Mouse (Mus musculus): ENCODE data around the gene Tsc22d4.

DNA sequence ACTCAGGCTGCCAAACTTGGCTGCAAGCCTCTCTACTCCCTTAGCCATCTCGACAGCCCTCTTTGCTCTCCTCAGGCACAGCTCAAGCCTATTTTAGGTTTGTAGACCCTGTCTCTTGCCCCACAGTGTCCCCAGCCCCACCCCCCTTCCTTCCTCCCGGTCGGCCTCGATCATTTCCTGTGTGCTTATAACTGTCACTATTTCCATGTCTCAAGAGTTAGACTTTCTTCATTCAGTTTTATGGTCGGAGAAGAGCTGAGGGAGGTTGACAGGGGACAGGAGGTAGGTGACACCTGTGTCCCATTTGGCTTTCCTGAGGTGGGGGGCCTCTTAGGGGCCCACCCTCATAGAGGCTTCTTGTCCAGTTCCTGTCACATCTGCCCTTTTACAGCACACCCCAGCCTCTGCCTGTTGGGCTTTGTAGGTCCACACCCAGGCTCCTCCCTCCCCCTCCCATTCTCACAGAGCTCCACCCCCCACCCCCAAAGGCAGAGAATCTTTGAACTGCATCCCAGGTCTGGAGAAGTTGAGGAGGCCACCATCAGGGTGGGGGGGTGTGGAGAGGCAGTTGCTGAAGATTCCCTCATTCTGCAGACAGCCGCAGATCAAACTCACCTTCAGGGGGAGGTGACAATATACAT, 3.8 kb downstream of the Tsc22d4 start:
- no peak for TF ChIP-seq CTCF (IDR thresholded peaks at IDR 0.05; ENCODE audit: borderline replicate concordance, control insufficient read depth, extremely low read depth, insufficient read depth, low read length, poor library complexity)
- no peak for TF ChIP-seq POLR2A (IDR thresholded peaks at IDR 0.05; ENCODE audit: control insufficient read depth, extremely low read depth, insufficient read depth, low read length, poor library complexity)
